Mouse (Mus musculus): Measurements from ENCODE around the gene Dcp1b.

DNA sequence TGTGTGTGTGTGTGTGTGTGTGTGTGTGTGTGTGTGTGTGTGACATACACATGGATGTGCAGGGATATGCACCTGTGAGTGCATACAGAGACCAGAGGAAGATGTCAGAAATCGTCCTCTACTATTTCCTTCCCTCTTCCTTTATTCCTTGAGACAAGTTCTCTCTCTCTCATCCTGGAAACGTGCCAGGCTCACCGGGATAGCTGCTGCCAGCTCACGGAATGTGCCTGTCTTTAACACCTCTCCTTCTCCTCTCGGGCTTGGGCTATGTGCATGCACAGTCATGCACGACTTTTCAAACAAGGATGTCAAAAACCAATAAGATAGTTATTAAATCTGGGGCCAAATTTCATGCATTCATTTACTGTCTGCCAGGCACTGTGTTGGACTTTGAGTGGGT lies 12.6 kb downstream of the Dcp1b start:
- TF ChIP-seq CTCF (IDR thresholded peaks at IDR 0.05; ENCODE audit: low read depth) (no peak), EP300 (IDR thresholded peaks at IDR 0.05; ENCODE audit: low read depth) (no peak)
